Mouse (Mus musculus) Patski (cell line): Measurements from ENCODE around the gene Siah1b. TPM values are rescaled to one million over a fixed set of nuclear protein-coding genes. Genes with fewer than 3 reads are reported as not detected.

Experiments
- ATAC-seq: fragments of 100-300 bp; one replicate; pipeline ENCODE4 v1.8.0; 2021
- CTCF ChIA-PET: fragments of 350-600 bp; sonication (Branson Sonifier 250); formaldehyde crosslinking; loops from one replicate; lab custom pipeline; 2022; ENCODE audit warnings: inconsistent platforms; lab: Charles Lee
- POLR2A ChIA-PET: fragments of 350-600 bp; sonication (Branson Sonifier 250); formaldehyde crosslinking; loops from one replicate; lab custom pipeline; 2022; ENCODE audit warnings: antibody characterized with exemption, inconsistent platforms; lab: Charles Lee
- DNase-seq: peaks from one replicate; pipeline ENCODE4 v3.0.0-alpha.2; 2011; ENCODE audit warnings: low read depth, low spot score
- H3K27me3 ChIP-seq: fragments of 371-371 bp; one replicate; pipeline ENCODE4 v1.5.1; 2021
- CTCF ChIP-seq: fragments of 100-300 bp; IDR thresholded peaks from one replicate; pipeline ENCODE4 v1.5.1; 2021
- in situ Hi-C: fragments of 300-500 bp; cut with MboI; formaldehyde crosslinking; loops from 3 replicates; pipeline ENCODE4 v1.11.1; 2018; ENCODE audit warnings: low pct_unique_long_range_greater_than_20kb, mixed read lengths
- polyA plus RNA-seq: library from polyadenylated mRNA; unstranded; gene quantifications from one replicate; pipeline ENCODE4 v1.2.3, GENCODE M21; 2021

The Siah1b gene
- polyA plus RNA-seq, result 7.6 TPM

DNA sequence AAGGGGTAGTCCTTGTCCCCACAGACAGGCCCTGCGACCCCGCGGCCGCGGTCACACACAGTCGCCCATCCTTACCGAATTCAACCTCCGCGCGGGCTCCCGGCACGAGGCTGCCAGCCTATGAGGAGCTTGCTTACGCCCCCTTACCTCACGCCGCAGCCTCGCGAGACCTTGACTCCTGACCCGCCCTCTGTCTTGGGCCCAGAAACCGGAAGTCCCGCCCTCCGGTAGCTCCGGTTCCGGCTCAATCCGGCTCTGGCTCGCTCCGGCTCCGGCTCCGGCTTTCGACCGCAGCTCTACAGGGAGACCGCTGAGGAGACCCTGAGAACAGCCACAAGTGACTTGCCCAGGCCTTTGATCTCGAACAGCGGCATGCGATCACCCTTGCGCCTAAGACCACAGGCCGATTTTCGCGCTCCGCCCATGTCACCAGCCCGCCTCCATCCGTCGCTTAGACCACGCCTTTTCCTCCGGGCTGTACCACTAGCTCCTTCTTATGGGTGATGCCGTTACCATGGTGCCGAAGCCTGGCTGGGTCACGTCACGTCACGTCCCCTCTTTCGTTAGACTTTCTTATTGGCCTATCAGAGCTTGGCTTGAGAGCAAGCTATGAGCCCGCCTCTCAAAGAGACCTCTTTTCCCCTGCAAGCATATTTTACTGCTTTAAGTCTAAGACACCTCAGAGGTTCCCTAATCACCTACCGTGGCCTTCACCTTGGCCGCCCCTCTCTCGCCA lies at the start of gene Siah1b:
Gene Siah1b, minus strand, starts transcription at position 454 of the 736 bp plus-strand sequence.
- ChIA-PET CTCF (interaction anchor here (0.9 to 2.3 kb wide), 3 partner anchors 10 to 316 kb away, joined by 3 to 7 read pairs (median 3); no protein-coding TSS in a partner anchor), POLR2A (no interaction called here)
- no peak for TF ChIP-seq CTCF
- in situ Hi-C loops, result loop anchor here (10.0 kb wide), 1 partner anchor 121 kb away; the partner anchor contains the start of gene Zrsr2
- DNase-seq (peak; percentile 54), ATAC-seq (peak; percentile 97)
- peaks cover 11% of the 10 kb centered on the region for H3K27me3 ChIP-seq

DNA sequence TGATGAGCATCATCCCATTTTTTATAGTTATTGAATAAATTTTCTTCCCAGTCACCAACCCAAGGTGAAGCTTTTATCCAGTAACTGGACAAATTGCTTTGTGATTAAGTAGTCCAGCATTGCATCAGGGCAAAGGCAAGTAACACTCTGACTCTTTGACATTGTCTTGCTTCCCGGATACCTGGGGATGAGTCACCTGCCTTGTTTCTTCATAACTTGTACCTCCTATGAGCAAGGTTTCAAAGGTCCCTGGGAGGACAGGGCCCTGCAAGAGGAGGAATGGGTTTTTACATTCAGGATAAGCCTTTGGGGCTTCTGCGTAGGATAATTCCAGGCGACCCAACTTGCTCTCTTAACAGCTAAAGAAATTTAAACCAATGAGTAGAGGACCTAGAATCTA lies 47.6 kb upstream of the Siah1b start:
- H3K27me3 ChIP-seq, result no peaks in the 10 kb centered on the region
- ChIA-PET POLR2A (interaction anchor here (0.6 kb wide), 1 partner anchor 31 kb away, joined by 8 read pairs; no protein-coding TSS in a partner anchor), CTCF (interaction anchor here (1.0 kb wide), 1 partner anchor 17 kb away, joined by 3 read pairs; no protein-coding TSS in a partner anchor)
- DNase-seq, result no peak
- TF ChIP-seq CTCF, result no peak
- in situ Hi-C loops, result no loop called here
- ATAC-seq, result no peak

DNA sequence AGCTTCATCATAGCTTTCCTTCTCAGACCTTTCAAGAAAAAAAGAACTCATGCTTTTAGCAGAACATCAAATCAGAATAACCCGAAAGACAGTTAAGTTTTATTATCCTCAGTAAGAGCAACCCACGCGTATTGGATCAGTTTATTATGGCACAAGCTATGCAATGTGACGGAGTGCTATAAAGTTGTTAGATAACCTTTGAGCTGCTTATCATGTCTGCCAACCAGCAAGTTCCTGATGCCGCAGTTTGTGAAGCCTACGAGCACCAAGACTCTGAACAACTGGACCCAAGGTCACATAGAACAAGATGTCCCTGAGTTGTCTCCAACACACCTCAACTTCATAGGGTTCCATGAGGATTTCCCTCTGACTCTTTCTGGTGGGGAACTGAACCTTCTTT lies 37.5 kb upstream of the Siah1b start:
- POLR2A ChIA-PET, result no interaction called here
- in situ Hi-C loops, result no loop called here
- no peak for TF ChIP-seq CTCF
- peaks cover 14% of the 10 kb centered on the region for H3K27me3 ChIP-seq
- no peak for ATAC-seq
- no peak for DNase-seq
- CTCF ChIA-PET, result interaction anchor here (1.4 kb wide), 1 partner anchor 15 kb away, joined by 3 read pairs; no protein-coding TSS in a partner anchor

DNA sequence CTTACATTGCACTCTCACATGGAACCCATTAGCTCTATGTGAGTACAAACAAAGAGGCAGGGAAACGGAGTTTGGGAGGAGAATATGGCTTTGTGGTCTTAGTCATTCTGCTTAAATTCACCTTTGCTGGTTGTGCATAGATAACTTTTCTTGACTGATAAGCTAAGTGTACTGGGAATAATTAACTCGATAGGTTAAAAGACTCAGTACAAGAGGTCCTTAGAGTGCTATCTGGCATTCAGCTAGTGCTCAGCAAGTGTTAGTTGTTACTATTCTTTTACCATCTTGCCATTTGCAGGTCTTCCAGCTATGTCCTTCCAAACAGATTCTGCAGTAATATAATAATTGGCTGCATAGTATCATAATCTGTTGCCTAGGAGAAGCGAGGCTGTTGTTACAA lies 34.9 kb upstream of the Siah1b start:
- ChIA-PET POLR2A (no interaction called here), CTCF (no interaction called here)
- DNase-seq (no peak), ATAC-seq (no peak)
- H3K27me3 ChIP-seq, result peaks cover 14% of the 10 kb centered on the region
- no peak for TF ChIP-seq CTCF
- in situ Hi-C loops, result no loop called here

DNA sequence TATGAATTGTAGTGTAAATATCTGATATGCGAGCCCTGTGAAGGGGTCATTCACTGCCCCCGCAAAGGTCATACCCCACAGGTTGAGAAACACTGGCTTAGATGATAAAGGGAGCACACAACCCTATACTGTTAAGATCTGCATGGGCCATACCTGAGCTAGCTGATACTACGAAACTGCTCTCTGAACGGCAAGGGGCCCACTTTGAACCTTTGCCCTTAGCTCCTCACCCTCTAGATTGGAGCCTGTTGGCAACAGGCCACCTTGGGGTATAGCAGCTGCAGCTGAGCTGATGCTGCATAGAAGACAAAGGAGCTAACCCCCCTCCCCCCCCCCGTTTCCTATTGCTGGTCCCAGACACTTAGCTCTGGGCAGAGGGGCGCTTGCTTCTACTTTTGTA lies 26.4 kb upstream of the Siah1b start:
- ATAC-seq (no peak), DNase-seq (no peak)
- in situ Hi-C loops, result loop anchor here (10.0 kb wide), 1 partner anchor 72 kb away; no protein-coding TSS in a partner anchor
- TF ChIP-seq CTCF, result no peak
- ChIA-PET POLR2A (no interaction called here), CTCF (no interaction called here)
- no peaks in the 10 kb centered on the region for H3K27me3 ChIP-seq

DNA sequence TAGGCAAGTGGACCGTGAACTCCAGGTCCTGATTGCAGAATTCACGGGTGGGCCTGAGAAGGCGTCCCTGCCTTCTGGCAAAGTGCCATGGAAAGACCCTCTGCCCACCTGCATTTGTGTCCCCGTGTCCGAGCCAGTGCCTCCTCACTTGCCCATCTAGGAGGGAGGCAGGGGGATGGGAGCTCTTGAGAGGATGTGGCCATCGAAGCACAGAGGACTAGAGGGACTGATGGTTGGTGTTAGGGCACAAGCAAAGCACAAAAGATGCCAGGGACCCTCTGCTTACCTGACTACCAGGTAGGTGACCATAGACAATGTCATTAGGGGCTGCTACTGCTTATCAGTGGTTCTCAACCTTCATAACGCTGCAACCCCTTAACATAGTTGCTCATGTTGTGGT lies 25.9 kb upstream of the Siah1b start:
- no peaks in the 10 kb centered on the region for H3K27me3 ChIP-seq
- in situ Hi-C loops, result loop anchor here (10.0 kb wide), 1 partner anchor 73 kb away; no protein-coding TSS in a partner anchor
- POLR2A ChIA-PET, result interaction anchor here (0.6 kb wide), 1 partner anchor 9 kb away, joined by 5 read pairs; no protein-coding TSS in a partner anchor
- no peak for TF ChIP-seq CTCF
- ATAC-seq (no peak), DNase-seq (no peak)
- CTCF ChIA-PET, result interaction anchor here (1.0 kb wide), 1 partner anchor 74 kb away, joined by 3 read pairs; no protein-coding TSS in a partner anchor

DNA sequence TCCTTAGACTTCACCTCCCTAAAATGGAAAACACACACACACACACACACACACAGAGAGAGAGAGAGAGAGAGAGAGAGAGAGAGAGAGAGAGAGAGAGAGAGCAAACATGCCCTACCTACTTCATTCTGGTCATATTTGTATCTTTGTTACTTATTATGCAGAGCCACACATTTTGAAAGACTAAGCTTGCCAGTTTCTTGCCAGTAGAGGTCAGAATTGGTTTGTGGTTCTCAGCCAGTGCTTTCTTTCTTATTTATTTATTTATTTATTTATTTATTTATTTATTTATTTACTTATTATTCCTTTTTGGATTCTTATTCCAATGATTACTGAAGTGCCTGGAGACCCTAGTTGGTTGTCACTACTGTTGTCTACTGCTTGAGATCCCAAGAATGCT lies 25.2 kb upstream of the Siah1b start:
- in situ Hi-C loops, result loop anchor here (10.0 kb wide), 1 partner anchor 73 kb away; no protein-coding TSS in a partner anchor
- ChIA-PET CTCF (interaction anchor here (0.9 to 1.0 kb wide), 2 partner anchors 75 to 79 kb away, joined by 3 read pairs; no protein-coding TSS in a partner anchor), POLR2A (interaction anchor here (0.6 kb wide), 1 partner anchor 592 kb away, joined by 3 read pairs; no protein-coding TSS in a partner anchor)
- no peak for TF ChIP-seq CTCF
- ATAC-seq (no peak), DNase-seq (no peak)
- no peaks in the 10 kb centered on the region for H3K27me3 ChIP-seq

DNA sequence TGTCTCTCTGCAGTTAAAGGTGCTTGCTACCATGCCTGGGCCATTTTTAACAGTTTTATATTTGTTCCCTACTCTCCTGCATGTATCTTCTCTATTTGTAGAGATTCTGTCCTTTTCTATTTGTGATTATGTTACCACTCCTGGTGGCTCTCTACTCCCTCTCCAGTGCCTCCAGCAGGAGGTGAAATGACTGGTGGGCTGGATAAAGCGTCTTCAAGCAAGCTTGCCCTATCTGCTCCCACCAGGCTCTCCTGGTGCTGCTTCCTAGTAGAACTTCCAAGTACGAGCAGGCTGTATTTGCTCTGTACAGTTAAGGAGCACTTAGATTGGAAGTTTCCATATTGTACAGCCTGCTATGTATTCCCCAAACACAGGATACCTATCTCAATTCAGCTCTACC lies 19.5 kb upstream of the Siah1b start:
- ATAC-seq (no peak), DNase-seq (no peak)
- POLR2A ChIA-PET, result no interaction called here
- CTCF ChIA-PET, result no interaction called here
- H3K27me3 ChIP-seq, result no peaks in the 10 kb centered on the region
- in situ Hi-C loops, result no loop called here
- no peak for TF ChIP-seq CTCF

DNA sequence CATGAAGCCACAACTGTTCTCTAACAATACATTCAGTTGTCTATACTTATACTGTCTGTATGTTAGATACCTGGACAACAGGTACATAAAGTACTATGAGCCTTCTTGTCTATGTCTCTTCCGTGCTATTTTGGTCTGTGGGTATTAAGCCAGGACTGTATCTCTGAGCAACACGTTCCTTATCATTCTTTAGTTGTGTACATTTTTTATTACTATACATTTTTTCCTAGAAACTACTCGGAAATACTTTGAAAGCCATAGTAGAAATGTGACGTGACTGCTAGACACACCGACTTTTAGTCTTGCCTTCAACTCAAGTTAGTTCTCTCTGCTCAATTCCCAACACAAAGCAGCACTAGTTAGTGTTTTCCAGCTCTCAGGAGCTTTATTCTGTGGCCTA lies 17.1 kb upstream of the Siah1b start:
- no peaks in the 10 kb centered on the region for H3K27me3 ChIP-seq
- ATAC-seq, result no peak
- TF ChIP-seq CTCF, result no peak
- ChIA-PET POLR2A (interaction anchor here (0.7 to 1.1 kb wide), 2 partner anchors 9 to 19 kb away, joined by 3 to 5 read pairs; no protein-coding TSS in a partner anchor), CTCF (no interaction called here)
- in situ Hi-C loops, result no loop called here
- no peak for DNase-seq

DNA sequence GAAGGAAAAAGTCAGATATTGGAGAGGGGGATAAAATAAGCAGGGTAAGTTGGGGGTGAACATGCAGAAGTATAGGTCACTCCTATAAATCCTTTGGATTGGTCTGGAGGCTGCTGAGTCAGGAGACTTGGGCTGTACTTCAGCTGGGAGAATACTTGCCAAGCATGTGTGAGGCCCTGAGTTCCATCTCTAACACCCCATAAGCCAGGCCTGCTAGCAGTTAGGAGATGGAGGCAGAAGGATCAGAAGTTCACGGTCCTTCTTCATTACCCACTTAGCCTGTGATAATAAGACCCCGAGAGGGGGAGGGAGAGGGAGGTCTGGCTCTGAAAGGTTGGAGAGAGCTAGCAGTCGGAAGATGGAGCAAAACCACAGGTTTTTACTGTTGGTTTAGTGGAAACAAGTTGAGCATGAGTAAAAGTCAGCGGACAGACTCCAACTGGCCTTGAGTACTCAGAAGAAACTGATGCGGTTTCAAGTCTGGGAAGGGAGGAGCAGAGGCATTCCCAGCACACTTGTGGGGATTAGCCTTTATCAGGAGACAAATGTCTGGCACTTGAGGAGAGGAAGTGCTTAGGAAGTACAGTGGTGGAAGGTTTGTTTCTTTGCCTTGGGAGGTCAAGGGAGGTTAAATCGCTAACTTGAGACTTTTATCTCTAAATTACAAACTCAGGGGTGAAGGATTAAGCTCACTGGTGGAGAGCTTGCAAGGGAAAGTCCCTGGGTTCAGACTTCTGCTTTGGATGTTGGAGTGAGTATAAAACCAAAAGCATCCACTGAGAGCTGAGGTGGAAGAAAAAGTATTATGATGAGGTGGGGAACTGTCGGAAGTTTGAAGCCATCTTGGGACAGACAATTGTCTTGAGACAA lies 16.2 kb upstream of the Siah1b start:
- no peak for TF ChIP-seq CTCF
- DNase-seq (peak; percentile 1), ATAC-seq (no peak)
- ChIA-PET POLR2A (interaction anchor here (1.1 kb wide), 1 partner anchor 18 kb away, joined by 3 read pairs; no protein-coding TSS in a partner anchor), CTCF (no interaction called here)
- in situ Hi-C loops, result no loop called here
- H3K27me3 ChIP-seq, result no peaks in the 10 kb centered on the region
